Mouse (Mus musculus) gastrocnemius, postnatal 36 days (tissue): Measurements from ENCODE around the gene Neurl3. TPM values are rescaled to one million over a fixed set of nuclear protein-coding genes. Genes with fewer than 3 reads are reported as not detected.

Experiments
- DNase-seq, 2 experiments: peaks; one replicate each; pipeline ENCODE4 v3.0.0; 2022
- intact Hi-C: fragments of 180-260 bp; cut with DNase I; formaldehyde crosslinking; loops from one replicate; pipeline ENCODE4 v1.15.1; 2025
- total RNA-seq, 2 experiments: library from RNA; stranded (reverse); gene quantifications; 2 replicates each; pipeline ENCODE4 v1.2.3; 2021

The Neurl3 gene
- total RNA-seq, 2 experiments from 2014 or later, result 0.31 to 0.72 TPM

GRCm38 (mm10) chr1:36260418-36260817, 14.1 kb downstream of the Neurl3 start:
- intact Hi-C loops, result no loop called here
- DNase-seq, result no peak

GRCm38 (mm10) chr1:36259281-36259680, 15.2 kb downstream of the Neurl3 start:
- DNase-seq, result no peak
- intact Hi-C loops, result no loop called here

DNA sequence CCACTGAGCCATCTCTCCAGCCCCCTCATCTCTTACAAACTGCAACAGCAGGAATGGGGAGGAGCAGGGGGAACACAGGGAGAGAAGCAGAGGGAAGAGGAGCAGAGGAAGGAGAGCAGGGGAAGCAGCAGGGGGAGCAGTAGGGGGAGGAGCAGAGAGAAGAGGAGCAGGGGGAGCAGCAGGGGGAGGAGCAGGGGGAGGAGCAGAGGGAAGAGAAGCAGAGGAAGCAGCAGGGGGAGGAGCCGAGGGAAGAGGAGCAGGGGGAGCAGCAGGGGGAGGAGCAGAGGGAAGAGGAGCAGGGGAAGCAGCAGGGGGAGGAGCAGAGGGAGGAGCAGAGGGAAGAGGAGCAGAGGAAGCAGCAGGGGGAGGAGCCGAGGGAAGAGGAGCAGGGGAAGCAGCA, 15.8 kb downstream of the Neurl3 start:
- no peak for DNase-seq
- intact Hi-C loops, result no loop called here

- intact Hi-C loops, result loop anchor here (2.0 kb wide), 1 partner anchor 16 kb away; no protein-coding TSS in a partner anchor
Measured at GRCm38 (mm10) chr1:36257276-36257675, 17.2 kb downstream of the Neurl3 start.

DNA sequence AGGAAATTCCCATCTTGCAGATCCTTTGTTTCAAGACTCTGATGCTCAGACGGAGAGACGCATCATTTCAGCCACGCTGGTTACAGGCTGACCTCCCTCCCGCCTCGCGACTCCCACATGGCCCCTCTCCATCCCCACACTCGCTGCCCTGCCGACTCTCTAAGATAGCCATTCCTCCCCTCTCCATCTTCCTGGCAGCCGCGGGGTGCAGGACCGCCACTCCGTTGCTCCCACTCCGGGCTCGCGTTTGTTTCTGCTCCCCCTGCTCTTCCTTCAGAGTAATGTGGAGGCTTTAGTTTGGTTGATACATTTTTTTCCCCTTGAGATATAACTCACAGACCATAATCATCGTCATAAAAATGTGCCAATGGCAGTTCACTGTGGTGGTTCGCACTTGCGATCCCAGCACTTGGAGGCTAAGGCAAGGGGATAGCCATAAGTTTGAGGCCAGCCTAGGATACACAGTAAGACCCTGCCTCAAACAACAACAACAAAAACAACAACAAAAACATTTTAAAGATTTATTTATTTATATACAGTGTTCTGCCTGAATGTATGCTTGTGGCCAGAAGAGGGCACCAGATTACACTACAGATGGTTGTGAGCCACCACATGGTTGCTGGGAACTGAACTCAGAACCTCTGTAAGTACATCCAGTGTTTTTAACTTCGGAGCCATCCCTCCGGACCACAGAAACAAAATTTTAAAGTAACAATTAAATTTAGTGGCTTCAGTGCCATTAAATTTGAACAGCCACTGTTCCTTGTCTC, 18.4 kb downstream of the Neurl3 start:
- DNase-seq, result no peak
- intact Hi-C loops, result loop anchor here (2.0 kb wide), 2 partner anchors 17 to 111 kb away; no protein-coding TSS in a partner anchor

More at GRCm38 (mm10) chr1:36257276-36257675, 17.2 kb downstream of the Neurl3 start:
- DNase-seq, result no peak

GRCm38 (mm10) chr1:36254635-36255360, 19.7 kb downstream of the Neurl3 start:
- DNase-seq, result no peak
- intact Hi-C loops, result loop anchor here (2.0 kb wide), 1 partner anchor 110 kb away; no protein-coding TSS in a partner anchor

GRCm38 (mm10) chr1:36252791-36253190, 21.7 kb downstream of the Neurl3 start:
- intact Hi-C loops, result no loop called here
- peak in 1 of 2 experiments; percentile 53 for DNase-seq

DNA sequence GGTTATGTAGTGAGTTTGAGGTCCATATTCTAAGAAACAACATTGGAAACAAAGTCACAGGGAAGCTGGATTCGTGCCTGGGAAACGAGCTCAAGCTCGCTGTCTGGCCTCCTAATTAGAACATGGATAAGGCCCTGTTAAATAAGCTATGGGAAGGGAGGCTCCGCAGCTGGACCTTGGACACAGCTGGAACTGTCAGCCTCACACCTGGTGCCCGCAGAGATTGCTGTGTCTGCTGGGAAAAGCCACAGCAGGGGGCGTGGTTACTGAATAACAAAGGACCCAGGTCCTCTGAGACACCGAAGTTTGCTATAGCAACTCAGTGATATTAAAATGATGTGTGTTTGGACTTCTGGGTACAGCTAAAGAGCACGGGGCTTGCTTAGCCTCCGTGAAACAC, 23.1 kb downstream of the Neurl3 start:
- intact Hi-C loops, result no loop called here
- DNase-seq, result no peak

GRCm38 (mm10) chr1:36246688-36247087, 27.8 kb downstream of the Neurl3 start:
- intact Hi-C loops, result no loop called here
- DNase-seq, result no peak

DNA sequence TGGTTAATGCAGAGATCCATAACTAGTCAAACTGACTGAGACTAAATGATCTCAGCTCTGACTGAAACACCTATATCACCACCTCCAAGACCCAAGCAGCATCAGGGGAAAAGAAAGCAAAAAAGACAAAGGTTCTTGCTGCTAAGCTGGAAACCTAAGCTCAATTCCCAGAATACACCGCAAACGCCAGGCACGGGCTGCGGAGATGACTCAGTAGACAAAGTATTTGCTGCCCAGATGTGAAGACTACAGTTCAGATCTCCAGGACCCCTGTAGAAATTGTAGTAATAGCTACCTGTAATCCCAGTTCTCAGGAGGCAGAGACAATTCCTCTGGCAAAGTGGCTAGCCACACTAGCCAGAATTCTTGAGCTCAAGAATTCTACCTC, 29.7 kb downstream of the Neurl3 start:
- DNase-seq, result no peak
- intact Hi-C loops, result loop anchor here (5.0 kb wide), 1 partner anchor 178 kb away; the partner anchor contains the start of gene Hs6st1

GRCm38 (mm10) chr1:36244058-36244827, 30.2 kb downstream of the Neurl3 start, which contains the start of gene Uggt1:
Gene Uggt1, minus strand, starts transcription at chr1:36244720.
- intact Hi-C loops, result loop anchor here (5.0 kb wide), 1 partner anchor 177 kb away; the partner anchor contains the start of gene Hs6st1
- peak; percentile 82 to 91 for DNase-seq

DNA sequence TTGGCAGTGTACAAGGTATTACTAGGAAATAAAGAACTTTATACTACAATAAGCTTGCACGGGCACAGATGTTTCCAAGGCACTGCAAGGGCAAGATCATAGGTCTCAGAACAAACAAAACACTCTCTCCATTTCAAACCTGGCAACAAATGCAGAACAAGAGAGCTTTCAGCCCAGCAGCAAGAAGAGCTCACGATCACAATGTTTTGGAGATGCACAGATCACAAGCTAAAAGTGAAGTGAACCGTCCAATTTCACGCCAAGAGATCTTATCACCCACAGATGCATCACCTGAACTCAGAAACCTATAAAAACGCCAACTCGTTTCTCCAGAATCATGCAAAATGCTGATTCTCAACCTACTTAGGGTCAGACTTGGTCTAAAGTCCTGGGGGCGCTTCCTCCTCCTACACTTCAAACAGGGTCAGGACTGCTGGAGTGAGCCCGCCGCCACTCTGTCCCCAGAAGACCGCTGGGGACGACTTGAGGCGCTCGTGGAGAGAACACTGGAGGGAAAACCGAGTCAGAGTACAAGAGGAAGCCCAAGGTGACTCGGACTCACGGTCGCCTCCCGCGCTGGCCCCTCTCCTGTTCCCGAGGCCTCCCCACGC, 30.9 kb downstream of the Neurl3 start:
- DNase-seq, result no peak
- intact Hi-C loops, result loop anchor here (5.0 kb wide), 1 partner anchor 176 kb away; the partner anchor contains the start of gene Hs6st1

DNA sequence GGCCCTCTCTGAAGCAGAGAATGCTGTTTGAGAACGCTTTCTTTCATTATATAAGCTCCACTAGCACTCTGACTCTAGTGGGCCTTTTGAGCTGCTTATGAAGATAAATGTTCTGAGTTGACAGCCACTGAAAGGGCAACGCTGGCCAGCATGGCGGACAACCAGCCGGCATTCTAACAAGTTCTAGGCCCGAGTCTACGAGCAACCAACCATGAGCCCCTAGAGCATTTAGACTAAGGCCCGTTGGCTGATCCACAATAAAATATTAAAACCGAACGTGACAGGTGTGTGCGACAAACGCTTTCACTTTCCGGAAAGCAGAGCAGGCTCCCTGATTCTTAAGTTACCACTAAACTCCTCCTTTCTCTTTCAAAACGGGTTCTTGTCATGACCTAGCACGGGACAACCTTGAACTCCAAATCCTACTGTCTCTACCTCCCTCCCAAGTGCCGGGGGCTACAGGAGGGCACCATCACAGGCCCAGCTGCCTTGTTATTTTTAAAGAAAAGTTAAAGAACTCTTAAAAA, 32.5 kb downstream of the Neurl3 start:
- DNase-seq, result no peak
- intact Hi-C loops, result loop anchor here (5.0 kb wide), 1 partner anchor 175 kb away; the partner anchor contains the start of gene Hs6st1

DNA sequence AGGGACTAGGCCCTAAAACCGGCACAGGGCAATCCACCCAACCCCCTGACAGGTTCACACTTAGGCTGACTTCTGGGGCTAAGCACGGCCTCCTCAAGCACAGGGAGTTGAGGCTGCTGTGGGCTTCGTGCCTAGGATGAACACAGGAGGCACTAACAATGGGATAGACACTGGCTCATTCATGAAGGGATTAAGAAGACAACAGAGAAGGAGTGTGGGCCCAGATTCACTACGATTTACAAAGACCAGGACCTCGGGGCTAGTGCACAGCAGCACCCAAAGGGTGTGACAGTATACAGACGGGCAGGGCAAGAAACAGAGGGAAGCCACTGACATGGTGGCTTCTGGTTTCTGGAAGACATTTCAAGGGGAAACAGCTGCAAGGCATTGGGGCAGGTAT, 34.3 kb downstream of the Neurl3 start:
- no peak for DNase-seq
- intact Hi-C loops, result loop anchor here (5.0 kb wide), 1 partner anchor 173 kb away; the partner anchor contains the start of gene Hs6st1

- DNase-seq, result no peak
- intact Hi-C loops, result no loop called here
Measured at GRCm38 (mm10) chr1:36239396-36239795, 35.1 kb downstream of the Neurl3 start.

DNA sequence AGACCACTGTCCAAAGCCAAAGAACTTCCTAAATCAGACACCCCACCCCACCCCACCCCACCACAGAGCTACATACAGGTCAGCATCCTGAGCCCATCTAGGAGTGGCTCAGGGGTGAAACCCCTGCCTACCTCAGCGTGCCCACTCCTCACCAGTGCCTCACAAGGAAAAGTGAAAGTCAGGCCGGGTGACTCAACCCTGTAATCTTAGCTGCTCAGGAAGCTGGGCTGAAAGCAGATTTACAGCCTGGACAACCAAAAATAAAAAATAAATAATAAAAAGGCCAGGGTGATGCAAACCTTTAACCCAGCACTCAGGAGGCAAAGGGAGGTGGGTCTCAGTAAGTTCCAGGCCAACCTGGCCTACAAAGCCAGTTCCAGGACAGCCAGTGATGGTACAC, 38.6 kb downstream of the Neurl3 start:
- DNase-seq, result no peak
- intact Hi-C loops, result no loop called here

- no peak for DNase-seq
- intact Hi-C loops, result no loop called here
Measured at GRCm38 (mm10) chr1:36235057-36235639, 39.3 kb downstream of the Neurl3 start.

GRCm38 (mm10) chr1:36233218-36233617, 41.3 kb downstream of the Neurl3 start:
- DNase-seq, result no peak
- intact Hi-C loops, result no loop called here

- intact Hi-C loops, result no loop called here
- no peak for DNase-seq
Measured at GRCm38 (mm10) chr1:36230919-36231705, 43.4 kb downstream of the Neurl3 start.
